Mouse (Mus musculus) adrenal gland, adult 18-20 months (tissue): Measurements from ENCODE around the gene Ccdc69. TPM values are rescaled to one million over a fixed set of nuclear protein-coding genes. Genes with fewer than 3 reads are reported as not detected.

Experiments
- DNase-seq, 2 experiments: peaks; one replicate each; pipeline ENCODE4 v3.0.0; 2021 to 2022; ENCODE audit warnings: low spot score in 2 of 2
- total RNA-seq, 2 experiments: library from RNA; stranded (reverse); gene quantifications; 1 replicate in 1 of 2; 2 replicates in 1 of 2; pipeline ENCODE4 v1.2.3; 2021

Ccdc69 gene
- total RNA-seq, 2 experiments from 2014 or later: 7.4 to 9.8 TPM

DNA sequence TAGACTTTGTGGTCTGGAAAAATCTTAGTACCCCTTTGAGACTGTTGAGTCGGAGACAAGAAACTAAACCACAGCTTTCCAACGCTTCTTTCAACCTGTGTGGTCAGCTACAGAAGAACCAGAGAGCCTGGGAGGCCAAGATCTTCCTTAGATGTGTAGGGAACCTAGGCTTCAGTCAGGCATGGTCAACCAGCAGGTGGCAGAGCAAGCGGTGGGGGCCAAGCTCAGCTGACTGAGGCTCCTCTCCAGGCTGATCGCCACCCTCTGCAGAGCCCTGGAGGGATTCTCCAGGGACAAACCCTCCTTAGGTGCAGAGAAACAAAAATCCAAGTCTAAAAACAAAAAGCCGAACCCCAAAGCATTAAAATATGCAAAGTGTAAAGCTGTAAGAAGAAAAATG lies 31.3 kb downstream of the Ccdc69 start:
- peak; percentile 59 to 65 for DNase-seq

DNA sequence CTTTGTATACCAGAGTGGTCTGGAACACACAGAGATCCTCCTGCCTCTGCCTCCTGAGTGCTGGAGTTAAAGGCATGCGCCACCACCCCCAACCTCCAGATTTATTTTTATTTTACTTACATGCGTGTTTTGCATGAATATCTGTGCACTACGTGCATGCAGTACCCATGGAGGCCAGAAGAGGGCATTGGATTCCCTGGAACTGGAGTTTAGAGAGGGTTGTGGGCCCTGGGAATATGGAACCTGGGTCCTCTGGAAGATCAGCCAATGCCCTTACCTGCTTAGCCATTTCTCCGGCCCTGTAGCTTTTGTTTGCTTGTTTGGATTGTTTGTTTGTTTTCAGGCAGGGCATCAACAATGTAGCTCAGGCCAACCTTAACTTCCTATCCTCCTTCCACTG lies 36.6 kb downstream of the Ccdc69 start:
- no peak for DNase-seq

DNA sequence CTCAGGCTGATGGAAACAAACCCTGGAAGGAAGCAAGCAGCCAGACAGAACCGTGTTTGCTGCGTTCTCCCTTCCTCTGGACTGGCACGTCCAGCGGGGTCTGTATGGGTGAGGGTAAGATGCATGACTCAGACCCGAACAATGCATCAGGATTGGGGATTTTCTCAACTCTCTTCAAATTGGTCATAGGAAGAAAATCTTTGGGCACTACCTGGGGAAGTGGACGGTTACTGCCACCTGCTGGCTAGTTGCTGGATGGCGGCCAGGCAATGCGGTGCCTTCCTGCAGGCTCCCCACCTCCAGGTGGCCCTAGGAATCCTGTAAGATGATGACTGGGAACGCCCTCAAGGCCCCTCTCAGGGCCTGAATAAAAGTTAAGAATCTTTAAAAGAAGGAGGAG lies 38.3 kb downstream of the Ccdc69 start:
- peak; percentile 81 for DNase-seq

DNA sequence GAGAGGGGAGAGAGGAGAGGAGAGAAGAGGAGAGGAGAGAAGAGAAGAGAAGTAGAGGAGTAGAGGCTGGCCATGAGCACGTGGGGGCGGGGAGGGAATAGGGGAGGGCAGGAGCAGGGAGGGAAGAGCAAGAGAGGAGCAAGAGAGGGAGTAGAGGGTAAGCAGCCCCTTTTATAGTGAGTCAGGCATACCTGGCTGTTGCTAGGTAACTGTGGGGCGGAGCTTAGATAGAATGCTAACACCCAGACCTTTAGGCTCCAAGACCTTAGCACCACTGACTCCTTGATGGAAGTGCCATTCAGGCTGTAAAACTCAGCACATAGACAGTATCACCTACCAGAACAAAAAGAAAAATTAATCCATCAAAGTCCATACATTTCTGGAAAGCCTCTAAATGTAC lies 41.3 kb downstream of the Ccdc69 start:
- no peak for DNase-seq

DNA sequence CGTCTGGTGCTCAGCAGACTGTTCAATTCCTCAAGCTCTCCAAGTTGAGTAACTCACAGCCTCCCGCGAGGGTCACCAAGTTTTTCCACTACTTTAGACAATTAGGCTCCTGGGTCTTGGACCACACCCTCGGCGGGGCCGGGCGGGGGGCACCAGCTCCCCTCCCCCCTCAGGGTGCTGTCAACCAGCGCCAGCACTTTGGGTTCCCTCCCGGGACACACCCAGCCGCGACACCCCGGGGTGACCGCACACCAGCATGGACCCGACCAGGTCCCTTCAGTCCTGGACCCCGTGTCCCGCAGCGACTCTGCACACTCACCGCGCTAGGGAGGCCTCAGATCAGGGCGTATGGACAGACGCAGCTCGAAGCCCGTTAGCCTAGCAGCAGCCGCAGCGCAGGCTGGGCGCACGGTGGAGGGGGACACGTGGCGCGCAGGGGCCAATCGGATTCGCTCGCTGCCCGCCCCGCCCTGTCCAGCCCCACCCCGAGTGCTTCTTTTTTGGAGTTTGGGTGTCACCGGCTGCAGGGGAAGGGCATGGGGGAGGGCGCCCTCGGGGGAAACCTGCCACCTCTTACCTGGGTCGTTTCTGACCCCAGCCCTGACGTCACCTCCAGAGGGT lies 44.8 kb downstream of the Ccdc69 start, which contains the start of gene Anxa6:
Gene Anxa6, minus strand, starts transcription at position 406 of the 621 bp plus-strand sequence.
- peak; percentile 79 to 82 for DNase-seq

DNA sequence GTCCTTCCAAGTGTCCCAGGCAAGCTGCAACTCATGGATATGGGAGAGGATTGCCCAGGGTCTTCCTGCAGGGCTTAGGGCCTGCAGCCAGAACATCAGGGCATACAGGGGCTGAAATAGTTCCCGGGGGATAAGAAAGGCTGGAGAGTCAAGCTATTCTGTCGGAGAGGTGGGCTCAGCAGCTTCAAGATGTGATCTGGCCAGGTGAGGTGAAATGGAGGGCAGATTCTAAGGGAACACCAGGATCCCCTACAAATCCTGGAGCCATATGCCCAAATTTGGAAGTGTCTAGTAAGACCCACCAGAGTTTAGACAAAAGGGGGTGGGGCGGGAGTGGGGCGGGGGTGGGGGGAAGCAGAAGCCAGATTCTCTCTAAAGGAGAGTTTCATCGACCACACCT lies 45.6 kb downstream of the Ccdc69 start:
- DNase-seq: no peak

DNA sequence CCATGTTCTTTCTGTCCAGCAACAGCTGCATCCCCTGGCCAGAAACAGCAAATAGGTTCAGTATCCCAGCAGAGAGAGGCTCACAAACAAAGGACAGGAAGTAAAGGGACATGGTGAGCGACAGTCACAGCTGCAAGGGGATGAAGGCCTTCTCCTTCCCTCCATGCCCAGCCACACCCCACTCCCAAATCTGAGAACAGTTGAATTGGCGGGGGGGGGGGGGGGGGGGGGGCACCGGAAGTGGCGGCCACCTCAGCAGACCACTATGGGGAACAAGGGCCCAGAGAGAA lies 46.0 kb downstream of the Ccdc69 start:
- DNase-seq: no peak

DNA sequence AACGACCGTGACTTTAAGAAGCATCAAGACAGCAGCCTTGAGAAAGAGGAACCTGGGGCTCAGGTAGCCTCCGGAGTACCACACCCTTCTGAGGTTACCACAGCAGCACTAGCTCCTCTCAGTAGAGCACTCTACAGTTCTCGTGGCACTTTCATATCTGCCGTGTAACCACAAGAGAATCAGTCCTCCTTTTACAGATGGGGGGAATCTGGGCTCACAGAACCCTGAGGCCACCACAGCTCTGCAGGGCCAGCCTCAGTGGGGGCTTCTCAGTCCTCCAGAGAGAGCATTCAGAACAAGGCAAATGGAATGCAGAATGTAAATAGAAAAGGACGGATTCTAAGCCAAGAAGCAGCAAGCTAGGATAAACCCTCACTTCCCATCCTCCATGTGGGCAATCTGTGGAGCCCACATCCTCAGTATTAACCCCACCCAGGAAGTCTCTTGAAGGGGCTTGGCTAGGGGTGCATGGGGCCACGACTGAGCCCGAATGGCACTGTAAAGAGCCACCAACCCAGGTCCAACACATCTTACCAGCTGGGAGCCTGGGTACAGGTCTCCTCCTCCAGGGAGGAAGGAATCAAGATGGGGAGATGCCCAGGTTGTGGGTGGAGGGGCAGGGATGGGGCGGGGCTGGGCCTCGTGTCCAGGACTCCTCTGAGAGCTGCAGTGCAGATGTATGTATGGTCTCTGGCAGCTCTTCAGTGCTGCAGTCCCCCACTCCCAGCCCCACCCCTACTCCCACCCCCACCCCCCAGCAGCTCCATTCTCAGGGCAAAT lies 46.5 kb downstream of the Ccdc69 start:
- no peak for DNase-seq

DNA sequence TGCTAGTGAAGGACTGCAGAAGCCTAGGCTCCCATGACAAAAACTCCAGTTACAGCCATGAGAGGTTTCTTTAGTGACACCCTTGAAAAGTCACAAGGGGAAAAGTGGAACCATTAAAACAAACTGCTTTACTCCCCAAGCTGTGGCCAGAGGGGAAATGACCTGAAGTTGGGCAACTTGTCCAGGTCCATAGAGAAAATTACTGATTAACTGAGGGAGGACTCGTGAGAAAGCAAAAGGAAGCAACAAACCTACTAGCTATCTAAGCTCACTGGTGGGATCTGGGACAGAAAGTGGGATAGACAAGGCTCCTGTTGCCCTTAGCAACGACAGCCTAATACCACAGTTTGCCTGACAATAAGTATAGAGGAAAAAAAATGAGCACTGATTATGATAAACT lies 49.4 kb downstream of the Ccdc69 start:
- no peak for DNase-seq

DNA sequence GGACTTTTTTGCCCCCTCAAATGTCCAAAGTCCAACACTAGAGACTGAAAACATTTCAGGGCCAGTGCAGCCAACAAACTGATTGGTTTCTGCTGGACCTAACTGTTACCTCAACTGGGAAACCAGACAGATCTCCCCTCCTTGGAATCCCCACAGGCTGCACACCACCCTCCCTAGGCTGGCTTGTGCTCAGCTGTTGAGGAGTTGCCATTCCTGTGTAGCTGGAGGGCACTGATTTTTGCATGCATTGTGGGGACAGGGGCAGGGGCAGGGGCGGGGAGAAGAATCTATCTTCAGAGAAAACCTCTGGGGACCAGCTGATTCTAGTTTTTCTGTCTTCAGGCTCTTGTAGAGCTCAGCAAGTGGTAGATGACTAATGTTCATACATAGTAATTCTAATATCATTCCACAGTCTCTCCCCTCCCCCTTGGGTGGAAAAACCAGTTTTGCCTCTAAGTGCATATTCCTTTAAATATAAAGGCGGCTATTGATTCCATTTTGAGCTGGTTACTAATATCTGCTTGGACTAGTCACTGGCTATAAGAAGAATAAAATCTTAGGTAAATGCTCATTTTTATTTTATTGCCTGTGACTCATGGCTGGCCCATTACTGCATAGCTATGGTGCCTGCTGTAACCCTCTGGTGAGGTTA lies 50.6 kb downstream of the Ccdc69 start:
- no peak for DNase-seq

DNA sequence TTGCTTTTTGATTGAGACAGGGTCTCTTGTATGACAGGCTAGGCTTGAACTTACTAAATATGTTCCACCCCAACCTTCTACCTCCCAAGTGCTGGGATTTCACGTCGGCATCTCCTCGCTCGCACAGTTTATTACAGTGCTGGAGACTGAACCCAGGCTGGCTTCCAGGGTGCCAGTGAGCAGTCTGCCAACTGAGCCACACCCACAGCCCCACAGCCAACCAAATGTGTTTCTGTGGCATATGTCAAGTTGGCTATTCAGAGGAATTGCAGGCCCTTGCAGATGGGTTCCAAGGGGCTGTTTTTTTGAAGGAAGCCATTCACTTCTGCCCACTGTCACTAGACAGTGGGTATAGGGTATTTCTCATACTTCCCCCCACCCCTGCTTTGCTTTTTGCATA lies 52.0 kb downstream of the Ccdc69 start:
- no peak for DNase-seq

DNA sequence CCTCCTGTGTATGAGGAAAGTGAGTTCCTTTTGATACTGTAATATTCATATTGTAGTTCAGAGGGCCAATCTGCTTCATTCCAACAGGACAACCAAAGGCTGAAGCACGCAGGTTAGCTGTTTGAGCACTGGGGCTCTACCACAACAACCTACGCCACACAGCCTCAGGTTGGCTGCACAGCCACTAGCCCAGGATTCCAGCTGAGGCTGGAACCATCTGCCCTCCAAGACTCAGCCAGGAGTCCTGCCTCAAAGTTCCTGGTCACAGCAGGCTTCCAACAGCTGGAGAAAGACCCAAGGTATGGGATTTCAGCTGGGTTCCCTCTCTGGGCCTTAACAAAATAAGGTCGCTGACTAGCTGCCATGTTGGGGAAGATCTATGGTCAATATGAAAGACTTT lies 54.3 kb downstream of the Ccdc69 start:
- DNase-seq: no peak

DNA sequence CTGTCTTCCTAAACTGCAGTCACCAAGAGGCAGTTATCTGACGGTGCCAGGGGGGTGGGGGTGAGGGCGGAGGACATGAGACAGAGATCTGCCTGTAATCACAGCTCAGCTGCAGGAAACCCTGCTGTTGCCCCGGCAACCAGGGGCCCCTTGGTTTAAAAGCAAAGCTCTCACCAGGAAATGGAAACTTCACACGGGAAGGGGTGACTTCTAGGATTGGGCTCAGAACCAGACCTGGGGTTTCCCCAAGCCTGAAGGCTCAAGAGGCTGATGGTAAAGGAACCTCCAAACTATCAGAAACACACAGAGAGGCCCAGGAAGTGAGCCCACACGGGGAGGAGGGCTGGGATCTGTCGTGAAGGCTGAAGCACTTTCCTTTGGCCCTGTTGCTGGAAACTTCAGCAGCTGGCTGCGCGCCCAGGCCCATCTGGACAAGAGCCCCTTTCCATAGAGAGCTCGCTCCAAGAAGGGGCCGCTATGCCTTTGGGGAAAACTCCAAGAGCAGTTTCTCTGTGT lies 54.8 kb downstream of the Ccdc69 start:
- DNase-seq: peak; percentile 54 to 69

DNA sequence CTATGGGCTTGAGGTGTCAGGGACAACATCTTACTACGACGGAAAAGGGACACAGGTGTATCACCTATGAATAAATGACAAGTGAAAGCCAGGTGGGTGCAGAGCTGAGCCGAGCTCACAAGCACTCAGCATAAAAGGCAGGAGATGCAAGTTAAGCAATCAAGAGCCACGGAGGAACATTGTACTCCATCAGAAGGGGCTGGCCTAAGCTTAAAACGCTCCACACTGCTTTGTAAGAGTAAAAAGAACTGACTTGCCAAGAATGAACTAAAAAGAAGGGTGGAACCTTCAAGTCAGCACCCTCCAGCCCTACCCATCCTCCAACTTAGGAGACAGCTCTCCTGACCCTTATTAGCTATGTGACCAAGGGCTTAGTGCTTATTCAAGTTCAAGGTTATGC lies 55.4 kb downstream of the Ccdc69 start:
- DNase-seq: no peak

DNA sequence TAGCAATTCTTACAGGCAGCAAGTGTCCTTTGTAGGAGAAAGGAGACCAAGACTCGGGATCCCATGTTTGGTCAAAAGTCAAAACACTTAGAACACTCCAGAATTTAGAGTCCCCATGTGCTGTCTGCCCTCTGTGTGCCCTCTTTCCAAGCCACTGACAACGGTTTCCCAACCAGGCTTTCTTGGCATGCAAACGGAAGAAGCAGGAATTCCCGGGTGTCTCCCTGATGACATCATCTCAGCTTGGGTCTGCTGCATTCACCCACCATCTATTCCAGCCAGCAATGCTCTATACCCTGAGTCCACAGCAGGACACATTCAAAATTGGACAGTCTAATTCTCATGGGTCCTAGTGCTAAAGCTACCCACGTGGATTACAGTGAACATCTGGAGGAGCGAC lies 56.1 kb downstream of the Ccdc69 start:
- DNase-seq: no peak

DNA sequence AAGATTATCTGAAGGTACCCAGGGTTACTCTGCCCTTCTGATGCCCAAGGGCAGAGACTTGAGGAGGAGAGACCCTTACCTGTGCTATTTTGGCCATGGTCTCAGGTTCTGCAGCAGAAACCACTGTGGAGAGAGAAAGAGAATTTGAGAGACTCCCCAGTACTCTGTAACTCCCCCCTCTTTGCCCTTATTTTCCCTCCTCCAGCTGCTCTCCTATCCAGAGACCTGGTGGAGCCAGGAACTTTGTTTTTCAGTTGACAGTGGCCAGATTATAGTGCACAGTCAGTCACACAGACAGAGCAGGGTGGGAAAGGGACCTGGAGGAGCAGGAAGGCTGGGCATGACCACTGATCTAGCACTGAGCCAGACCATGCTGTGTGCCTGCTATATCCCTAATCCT lies 56.5 kb downstream of the Ccdc69 start:
- DNase-seq: no peak

DNA sequence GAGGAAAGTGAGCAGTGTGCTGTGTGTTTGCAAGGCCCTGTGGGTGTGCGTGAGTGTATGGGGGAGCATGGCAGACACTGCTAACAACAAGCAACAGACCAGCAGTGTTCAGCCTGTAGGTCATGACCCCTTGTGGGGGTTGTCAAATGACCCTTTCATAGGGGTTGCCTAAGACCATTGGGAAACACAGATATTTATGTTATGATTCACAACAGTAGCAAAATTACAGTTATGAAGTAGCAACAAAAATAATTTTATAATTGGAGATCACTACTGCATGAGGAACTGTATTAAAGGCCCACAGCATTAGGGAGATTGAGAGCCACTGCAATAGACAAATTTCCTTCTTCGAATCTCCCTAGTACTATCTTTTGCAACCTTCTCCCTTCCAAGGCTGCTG lies 58.2 kb downstream of the Ccdc69 start:
- no peak for DNase-seq

DNA sequence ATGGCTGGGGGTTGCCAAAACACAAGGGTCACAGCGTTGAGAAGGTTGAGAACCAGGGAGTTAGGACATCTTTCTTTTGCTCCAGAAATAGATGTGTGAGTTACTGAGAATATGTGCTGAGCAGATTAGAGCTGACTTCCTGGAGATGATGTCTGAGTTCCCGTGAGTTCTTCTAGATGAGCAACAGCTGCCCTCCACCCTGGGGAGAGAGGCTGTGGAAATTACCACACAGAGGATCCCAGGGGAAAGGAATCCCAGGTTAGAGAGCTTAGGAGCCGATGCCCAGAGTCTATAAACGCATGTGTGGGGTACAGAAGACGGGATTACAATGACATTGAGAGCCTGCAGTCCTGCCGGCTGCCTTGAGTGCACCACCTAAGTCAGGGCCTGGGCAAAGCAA lies 59.9 kb downstream of the Ccdc69 start:
- no peak for DNase-seq

DNA sequence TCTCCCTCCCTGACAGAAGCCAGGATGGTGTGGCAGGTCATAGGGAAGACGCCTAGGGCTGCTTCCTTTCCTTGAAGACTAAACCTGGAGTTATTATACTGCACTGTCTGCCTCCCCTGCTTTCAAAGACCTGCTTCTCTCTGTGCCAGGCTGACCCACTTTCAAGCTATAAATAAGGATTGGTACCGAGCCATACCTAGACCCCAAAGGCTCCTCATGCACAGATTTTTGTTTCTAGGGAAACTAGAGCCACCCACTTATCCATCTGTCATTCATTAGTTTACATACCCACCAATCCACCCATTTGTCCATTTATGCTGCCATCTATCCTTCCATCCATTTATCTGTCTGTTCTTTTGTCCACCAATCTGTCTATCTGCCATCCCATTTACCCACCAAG lies 60.7 kb downstream of the Ccdc69 start:
- DNase-seq: no peak

DNA sequence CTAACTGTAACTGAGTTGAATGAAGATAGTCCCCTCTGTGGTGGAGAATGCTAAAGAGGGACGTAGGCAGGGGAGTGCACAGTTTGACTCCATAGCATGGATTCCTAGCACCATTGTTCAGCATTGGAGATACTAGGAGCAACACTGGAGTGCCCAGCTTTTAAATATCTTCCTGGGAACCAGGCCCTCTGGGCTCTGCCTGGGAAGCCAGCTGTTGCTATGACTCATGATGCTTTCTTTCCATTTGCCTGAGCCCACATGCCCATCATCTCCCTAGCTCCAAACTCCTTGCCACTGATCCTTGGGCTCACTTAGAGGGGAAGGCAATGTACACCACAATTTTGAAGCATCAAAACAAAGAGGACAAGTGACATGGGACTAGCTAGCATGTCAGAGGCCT lies 61.2 kb downstream of the Ccdc69 start:
- DNase-seq: no peak

DNA sequence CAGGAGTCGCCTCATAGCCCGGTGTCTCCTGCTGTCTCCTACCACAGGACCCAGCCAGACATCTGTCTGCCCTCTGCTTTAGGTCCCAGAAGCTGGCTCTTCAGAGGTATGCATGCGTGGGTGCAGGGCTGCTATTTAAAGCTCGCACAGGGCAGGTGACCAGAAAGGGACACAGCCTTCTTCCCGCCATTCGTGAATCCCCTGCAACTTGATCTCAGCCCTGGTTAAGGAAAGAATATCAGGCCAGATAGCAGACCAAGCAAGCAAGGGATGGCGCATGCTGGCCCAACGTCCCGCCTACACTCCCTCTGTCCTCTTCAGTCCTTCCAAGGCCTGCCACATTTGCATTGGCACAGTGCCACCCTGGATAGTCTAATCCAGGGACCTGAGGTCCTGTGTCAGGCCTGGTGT lies 62.1 kb downstream of the Ccdc69 start:
- DNase-seq: peak; percentile 49 to 52

DNA sequence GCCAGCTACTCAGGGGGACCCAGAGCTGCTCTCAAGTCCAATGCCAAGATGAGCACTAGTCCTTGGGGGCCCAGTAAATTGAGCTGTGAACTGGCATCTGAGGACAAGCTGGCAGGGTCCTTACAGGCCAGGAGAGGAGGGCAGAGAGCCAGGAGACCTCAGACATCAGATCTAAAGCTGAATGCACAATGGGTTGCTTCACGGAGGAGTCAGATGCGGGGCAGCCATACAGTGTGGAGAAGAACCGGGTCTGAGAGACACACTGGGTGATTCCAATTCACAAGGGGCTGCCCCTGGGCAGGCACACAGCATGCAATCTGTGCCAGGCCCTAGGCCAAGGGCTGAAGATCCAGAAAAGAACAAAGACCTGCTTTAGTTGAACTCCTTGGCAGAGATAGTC lies 62.7 kb downstream of the Ccdc69 start:
- DNase-seq: no peak
